Mouse (Mus musculus) MEL (cell line): ENCODE measurements around the gene Rgs6. TPM values are rescaled to one million over a fixed set of nuclear protein-coding genes. Genes with fewer than 3 reads are reported as not detected.

Experiments used
- DNase-seq: peaks from one replicate; pipeline ENCODE4 v3.0.0; 2011; ENCODE audit warnings: low read depth, low spot score
- H3K27ac ChIP-seq: 2 replicates; pipeline ENCODE4 v1.5.1; 2012; ENCODE audit warnings: low read depth, mild to moderate bottlenecking, control low read depth, low read length, moderate library complexity; ENCODE audit not compliant: control insufficient read depth
- H3K27me3 ChIP-seq, 2 experiments: fragments of 150-350 bp in 1 of 2; sonication (generic) in 1 of 2; 2 replicates each; pipeline ENCODE4 v1.6.1; 2012; ENCODE audit warnings: low read length in 2 of 2, mild to moderate bottlenecking in 2 of 2, improper control_type of control experiment in 1 of 2, moderate library complexity in 1 of 2; ENCODE audit not compliant: insufficient read depth in 2 of 2, control insufficient read depth in 1 of 2
- H3K36me3 ChIP-seq, 2 experiments: 2 replicates each; pipeline ENCODE4 v1.6.1; 2012 to 2014; ENCODE audit warnings: low read length in 2 of 2, improper control_type of control experiment in 1 of 2, inconsistent platforms in 1 of 2, mild to moderate bottlenecking in 1 of 2; ENCODE audit not compliant: insufficient read depth in 2 of 2, control insufficient read depth in 1 of 2
- H3K4me1 ChIP-seq, 2 experiments: fragments of 150-350 bp in 1 of 2; sonication (generic) in 1 of 2; 2 replicates each; pipeline ENCODE4 v1.6.1; 2012; ENCODE audit warnings: low read length in 2 of 2, improper control_type of control experiment in 1 of 2, mild to moderate bottlenecking in 1 of 2; ENCODE audit not compliant: insufficient read depth in 2 of 2, control insufficient read depth in 1 of 2
- H3K4me3 ChIP-seq, 2 experiments: fragments of 150-350 bp in 1 of 2; sonication (generic) in 1 of 2; 2 replicates each; pipeline ENCODE4 v1.5.1; 2012; ENCODE audit warnings: low read depth in 2 of 2, low read length in 2 of 2, mild to moderate bottlenecking in 2 of 2, moderate library complexity in 2 of 2, control low read depth in 1 of 2, improper control_type of control experiment in 1 of 2; ENCODE audit not compliant: control insufficient read depth in 1 of 2, insufficient read depth in 1 of 2
- H3K79me2 ChIP-seq: 2 replicates; pipeline ENCODE4 v1.6.1; 2012; ENCODE audit warnings: mild to moderate bottlenecking, low read length, moderate library complexity; ENCODE audit not compliant: control insufficient read depth, poor library complexity, insufficient read depth
- H3K9ac ChIP-seq: 2 replicates; pipeline ENCODE4 v1.6.1; 2012; ENCODE audit warnings: low read depth, mild to moderate bottlenecking, control low read depth, low read length, moderate library complexity; ENCODE audit not compliant: control insufficient read depth, poor library complexity, severe bottlenecking
- H3K9me3 ChIP-seq: fragments of 150-350 bp; sonication (generic); replicated peaks from 2 replicates; pipeline ENCODE4 v1.6.1; 2012; ENCODE audit warnings: mild to moderate bottlenecking, low read length, improper control_type of control experiment, moderate library complexity; ENCODE audit not compliant: insufficient read depth
- BHLHE40 ChIP-seq: IDR thresholded peaks from 2 replicates; pipeline ENCODE4 v1.6.1; 2012; ENCODE audit warnings: low read depth, mild to moderate bottlenecking, inconsistent platforms, low read length, improper control_type of control experiment, borderline replicate concordance
- CHD2 ChIP-seq: IDR thresholded peaks from 2 replicates; pipeline ENCODE4 v1.6.1; 2011; ENCODE audit warnings: low read length, improper control_type of control experiment
- CTCF ChIP-seq, 3 experiments: IDR thresholded peaks in 2 of 3; conservative IDR thresholded peaks in 1 of 3; 2 replicates each; pipeline ENCODE4 v1.5.1; 2011 to 2012; ENCODE audit warnings: low read length in 3 of 3, low read depth in 2 of 3, mild to moderate bottlenecking in 2 of 3, improper control_type of control experiment in 1 of 3, inconsistent platforms in 1 of 3, mixed read lengths in 1 of 3, moderate library complexity in 1 of 3; ENCODE audit not compliant: control insufficient read depth in 1 of 3, insufficient read depth in 1 of 3, poor library complexity in 1 of 3, severe bottlenecking in 1 of 3
- E2F4 ChIP-seq: IDR thresholded peaks from 2 replicates; pipeline ENCODE4 v1.6.1; 2011; ENCODE audit warnings: low read depth, low read length, improper control_type of control experiment, borderline replicate concordance
- ELF1 ChIP-seq: IDR thresholded peaks from 2 replicates; pipeline ENCODE4 v1.6.1; 2014; ENCODE audit warnings: low read depth, mild to moderate bottlenecking, inconsistent platforms, low read length, improper control_type of control experiment, moderate library complexity
- GABPA ChIP-seq: IDR thresholded peaks from 2 replicates; pipeline ENCODE4 v1.6.1; 2012; ENCODE audit warnings: low read depth, mild to moderate bottlenecking, inconsistent platforms, low read length, improper control_type of control experiment, moderate library complexity
- GATA1 ChIP-seq: IDR thresholded peaks from 2 replicates; pipeline ENCODE4 v1.6.1; 2011; ENCODE audit warnings: low read depth, low read length, improper control_type of control experiment
- HCFC1 ChIP-seq: IDR thresholded peaks from 2 replicates; pipeline ENCODE4 v1.6.1; 2012; ENCODE audit warnings: low read depth, mild to moderate bottlenecking, inconsistent platforms, low read length, improper control_type of control experiment, moderate library complexity
- MAFK ChIP-seq: IDR thresholded peaks from 2 replicates; pipeline ENCODE4 v1.6.1; 2011; ENCODE audit warnings: low read depth, mild to moderate bottlenecking, low read length, improper control_type of control experiment, borderline replicate concordance
- MAZ ChIP-seq: IDR thresholded peaks from 2 replicates; pipeline ENCODE4 v1.6.1; 2012; ENCODE audit warnings: low read depth, mild to moderate bottlenecking, inconsistent platforms, low read length, improper control_type of control experiment
- MEF2A ChIP-seq: IDR thresholded peaks from 2 replicates; pipeline ENCODE4 v1.6.1; 2014; ENCODE audit warnings: low read depth, mild to moderate bottlenecking, inconsistent platforms, low read length, improper control_type of control experiment; ENCODE audit not compliant: poor library complexity, insufficient replicate concordance, severe bottlenecking; ENCODE audit errors: extremely low read depth
- MXI1 ChIP-seq: IDR thresholded peaks from 2 replicates; pipeline ENCODE4 v1.6.1; 2011; ENCODE audit warnings: mild to moderate bottlenecking, low read depth, low read length, improper control_type of control experiment
- MYB ChIP-seq: IDR thresholded peaks from 2 replicates; pipeline ENCODE4 v1.6.1; 2011; ENCODE audit warnings: mild to moderate bottlenecking, low read depth, low read length, improper control_type of control experiment
- MYC ChIP-seq: IDR thresholded peaks from 2 replicates; pipeline ENCODE4 v1.6.1; 2011; ENCODE audit warnings: low read depth, mild to moderate bottlenecking, low read length, improper control_type of control experiment, moderate library complexity
- NELFE ChIP-seq: IDR thresholded peaks from 2 replicates; pipeline ENCODE4 v1.6.1; 2011; ENCODE audit warnings: low read depth, low read length, improper control_type of control experiment
- NRF1 ChIP-seq: IDR thresholded peaks from 2 replicates; pipeline ENCODE4 v1.6.1; 2014; ENCODE audit warnings: low read depth, mild to moderate bottlenecking, inconsistent platforms, low read length, improper control_type of control experiment, moderate library complexity; ENCODE audit not compliant: poor library complexity, insufficient read depth, severe bottlenecking
- POLR2A ChIP-seq, 2 experiments: IDR thresholded peaks; 2 replicates each; pipeline ENCODE4 v1.6.1; 2011 to 2012; ENCODE audit warnings: low read length in 2 of 2, mild to moderate bottlenecking in 2 of 2, control low read depth in 1 of 2, improper control_type of control experiment in 1 of 2, low read depth in 1 of 2, moderate library complexity in 1 of 2; ENCODE audit not compliant: control insufficient read depth in 1 of 2, insufficient read depth in 1 of 2, poor library complexity in 1 of 2
- POLR2AphosphoS2 ChIP-seq: IDR thresholded peaks from 2 replicates; pipeline ENCODE4 v1.6.1; 2011; ENCODE audit warnings: low read length, improper control_type of control experiment
- POLR2AphosphoS5 ChIP-seq: IDR thresholded peaks from 2 replicates; pipeline ENCODE4 v1.6.1; 2012; ENCODE audit warnings: low read depth, borderline replicate concordance, mild to moderate bottlenecking, inconsistent platforms, low read length, moderate library complexity, mixed read lengths
- RAD21 ChIP-seq: IDR thresholded peaks from 2 replicates; pipeline ENCODE4 v1.6.1; 2011; ENCODE audit warnings: mild to moderate bottlenecking, low read depth, low read length, improper control_type of control experiment
- RCOR1 ChIP-seq: IDR thresholded peaks from 2 replicates; pipeline ENCODE4 v1.6.1; 2012; ENCODE audit warnings: low read depth, mild to moderate bottlenecking, inconsistent platforms, low read length, improper control_type of control experiment
- SMC3 ChIP-seq: IDR thresholded peaks from 2 replicates; pipeline ENCODE4 v1.6.1; 2011; ENCODE audit warnings: low read depth, low read length, improper control_type of control experiment
- TAL1 ChIP-seq: IDR thresholded peaks from 2 replicates; pipeline ENCODE4 v1.6.1; 2012; ENCODE audit warnings: mild to moderate bottlenecking, inconsistent platforms, low read length, moderate library complexity, mixed read lengths
- TCF12 ChIP-seq: IDR thresholded peaks from 2 replicates; pipeline ENCODE4 v1.6.1; 2014; ENCODE audit warnings: low read depth, mild to moderate bottlenecking, inconsistent platforms, low read length, improper control_type of control experiment, moderate library complexity
- UBTF ChIP-seq: IDR thresholded peaks from 2 replicates; pipeline ENCODE4 v1.6.1; 2012; ENCODE audit warnings: low read depth, mild to moderate bottlenecking, inconsistent platforms, low read length, improper control_type of control experiment, moderate library complexity, borderline replicate concordance; ENCODE audit not compliant: insufficient read depth
- USF2 ChIP-seq, 2 experiments: IDR thresholded peaks; 2 replicates each; pipeline ENCODE4 v1.6.1; 2011 to 2012; ENCODE audit warnings: improper control_type of control experiment in 2 of 2, low read length in 2 of 2, borderline replicate concordance in 1 of 2, inconsistent platforms in 1 of 2, low read depth in 1 of 2, mild to moderate bottlenecking in 1 of 2; ENCODE audit not compliant: insufficient read depth in 1 of 2
- ZMIZ1 ChIP-seq: IDR thresholded peaks from 2 replicates; pipeline ENCODE4 v1.6.1; 2012; ENCODE audit warnings: low read depth, mild to moderate bottlenecking, inconsistent platforms, low read length, improper control_type of control experiment, moderate library complexity
- polyA plus RNA-seq, 2 experiments: library from polyadenylated mRNA; stranded (reverse) in 1 of 2; unstranded in 1 of 2; fragments of >175 nt in 1 of 2; fragments of >200 nt in 1 of 2; gene quantifications; 2 replicates each; pipeline versions ENCODE4 v1.2.1 to v1.2.4; 2012; ENCODE audit warnings: low replicate concordance in 2 of 2, low read depth in 1 of 2; ENCODE audit not compliant: insufficient read length in 2 of 2, insufficient read depth in 1 of 2, missing spikeins in 1 of 2
- total RNA-seq: library from RNA; depleted of rRNA; stranded (reverse); fragments of 300-350 nt; gene quantifications from 2 replicates; pipeline ENCODE4 v1.2.3, GENCODE M21; 2012

The Rgs6 gene
- total and polyA plus RNA-seq, 3 experiments: not detected

GRCm38 (mm10) chr12:82616486-82616812 is 28.4 kb downstream of the Rgs6 start:
- no peak for DNase-seq
- no peak overlapping the region for H3K4me3 ChIP-seq
- no peaks in the 10 kb centered on the region for H3K79me2 ChIP-seq
- H3K27me3 ChIP-seq: no peaks in the 10 kb centered on the region; a peak in 1 of 4 replicates
- H3K9ac ChIP-seq: no peak overlapping the region
- H3K36me3 ChIP-seq: no peaks in the 10 kb centered on the region
- H3K27ac ChIP-seq: no peak overlapping the region
- H3K4me1 ChIP-seq: no peaks in the 10 kb centered on the region
- H3K9me3 ChIP-seq: no peaks in the 10 kb centered on the region
- TF ChIP-seq GATA1 (no peak), ZMIZ1 (no peak), UBTF (no peak), POLR2A (IDR thresholded peaks at IDR 0.05; ENCODE audit: control insufficient read depth in 1 of 2, insufficient read depth in 1 of 2, low read depth in 1 of 2, low read length in 2 of 2, poor library complexity in 1 of 2) (no peak), CHD2 (no peak), CTCF (IDR thresholded peaks at IDR 0.05 in 2 of 3, conservative IDR thresholded peaks at IDR 0.05 in 1 of 3; ENCODE audit: control insufficient read depth in 1 of 3, insufficient read depth in 1 of 3, low read depth in 2 of 3, low read length in 3 of 3, poor library complexity in 1 of 3, severe bottlenecking in 1 of 3) (no peak), GABPA (no peak), NRF1 (no peak), POLR2AphosphoS2 (no peak), BHLHE40 (no peak), MYB (no peak), HCFC1 (no peak), SMC3 (no peak), POLR2AphosphoS5 (no peak)
- TF ChIP-seq, all 39 proteins: peak for 0

- DNase-seq: no peak
- no peaks in the 10 kb centered on the region for H3K4me1 ChIP-seq
- H3K9ac ChIP-seq: no peak overlapping the region
- H3K36me3 ChIP-seq: no peaks in the 10 kb centered on the region
- no peak overlapping the region for H3K27ac ChIP-seq
- H3K9me3 ChIP-seq: no peaks in the 10 kb centered on the region
- TF ChIP-seq E2F4: no peak
- TF ChIP-seq ELF1: no peak
- TF ChIP-seq MYC: no peak
- no peak for TF ChIP-seq MXI1
- TF ChIP-seq USF2 (IDR thresholded peaks at IDR 0.05; ENCODE audit: borderline replicate concordance in 1 of 2, insufficient read depth in 1 of 2, low read depth in 1 of 2, low read length in 2 of 2): no peak
- no peak for TF ChIP-seq NRF1
- no peak for TF ChIP-seq MEF2A
- no peak for TF ChIP-seq RCOR1
- TF ChIP-seq TAL1: no peak
- no peak for TF ChIP-seq RAD21
- TF ChIP-seq MAZ: no peak
- TF ChIP-seq POLR2AphosphoS5: no peak
- TF ChIP-seq HCFC1: no peak
- TF ChIP-seq UBTF: no peak
- no peak for TF ChIP-seq POLR2A (IDR thresholded peaks at IDR 0.05; ENCODE audit: control insufficient read depth in 1 of 2, insufficient read depth in 1 of 2, low read depth in 1 of 2, low read length in 2 of 2, poor library complexity in 1 of 2)
- TF ChIP-seq CTCF (IDR thresholded peaks at IDR 0.05 in 2 of 3, conservative IDR thresholded peaks at IDR 0.05 in 1 of 3; ENCODE audit: control insufficient read depth in 1 of 3, insufficient read depth in 1 of 3, low read depth in 2 of 3, low read length in 3 of 3, poor library complexity in 1 of 3, severe bottlenecking in 1 of 3): no peak
- TF ChIP-seq MAFK: no peak
- TF ChIP-seq GABPA: no peak
- no peak for TF ChIP-seq TCF12
- TF ChIP-seq NELFE: no peak
- H3K27me3 ChIP-seq: no peaks in the 10 kb centered on the region; a peak in 1 of 4 replicates
- H3K79me2 ChIP-seq: no peaks in the 10 kb centered on the region
- H3K4me3 ChIP-seq: no peak overlapping the region
Observed at GRCm38 (mm10) chr12:82616813-82617681, 29.0 kb downstream of the Rgs6 start.
